Mouse (Mus musculus) neural tube, embryonic 12.5 days (tissue): ENCODE data around the gene Prelid1. TPM values are rescaled to one million over a fixed set of nuclear protein-coding genes. Genes with fewer than 3 reads are reported as not detected.

Experiments used
- ATAC-seq: fragments of 200-750 bp; cut with Nextera tagmentation; 2 replicates; pipeline ENCODE4 v1.8.0; 2017; ENCODE audit warnings: low read depth, mild to moderate bottlenecking, moderate TSS enrichment, moderate library complexity; ENCODE audit not compliant: low FRiP score
- H3K27ac ChIP-seq: fragments of 300-500 bp; sonication (generic); 2 replicates; pipeline ENCODE4 v1.5.1; 2016
- H3K27me3 ChIP-seq: fragments of 300-500 bp; sonication (generic); replicated peaks from 2 replicates; pipeline ENCODE4 v1.6.1; 2016; ENCODE audit warnings: mild to moderate bottlenecking
- H3K36me3 ChIP-seq: fragments of 300-500 bp; sonication (generic); 2 replicates; pipeline ENCODE4 v1.6.1; 2016; ENCODE audit warnings: mild to moderate bottlenecking
- H3K4me1 ChIP-seq: fragments of 300-500 bp; sonication (generic); 2 replicates; pipeline ENCODE4 v1.6.1; 2016
- H3K4me2 ChIP-seq: fragments of 300-500 bp; sonication (generic); replicated peaks from 2 replicates; pipeline ENCODE4 v1.6.1; 2016; ENCODE audit warnings: mild to moderate bottlenecking
- H3K4me3 ChIP-seq: fragments of 300-500 bp; sonication (generic); 2 replicates; pipeline ENCODE4 v1.5.1; 2016
- H3K9ac ChIP-seq: fragments of 300-500 bp; sonication (generic); 2 replicates; pipeline ENCODE4 v1.6.1; 2016; ENCODE audit warnings: mild to moderate bottlenecking
- H3K9me3 ChIP-seq: fragments of 300-500 bp; sonication (generic); 2 replicates; pipeline ENCODE4 v1.6.1; 2016; ENCODE audit warnings: mild to moderate bottlenecking
- WGBS: fragments of 180-500 bp; shearing (Covaris S2); methylation state at CpG from one replicate; pipeline ENCODE4 v1.1.7; 2016; 5-methylcytosine and 5-hydroxymethylcytosine counted together
- polyA plus RNA-seq: library from polyadenylated mRNA; unstranded; fragments of >200 nt; fragmentation: Nextera tagmentation; extraction: Ambion mirVana; gene quantifications from 2 replicates; pipeline ENCODE4 v1.2.1, GENCODE M21; 2016

Gene Prelid1
- 321 and 339 TPM in 2 replicates for polyA plus RNA-seq

DNA sequence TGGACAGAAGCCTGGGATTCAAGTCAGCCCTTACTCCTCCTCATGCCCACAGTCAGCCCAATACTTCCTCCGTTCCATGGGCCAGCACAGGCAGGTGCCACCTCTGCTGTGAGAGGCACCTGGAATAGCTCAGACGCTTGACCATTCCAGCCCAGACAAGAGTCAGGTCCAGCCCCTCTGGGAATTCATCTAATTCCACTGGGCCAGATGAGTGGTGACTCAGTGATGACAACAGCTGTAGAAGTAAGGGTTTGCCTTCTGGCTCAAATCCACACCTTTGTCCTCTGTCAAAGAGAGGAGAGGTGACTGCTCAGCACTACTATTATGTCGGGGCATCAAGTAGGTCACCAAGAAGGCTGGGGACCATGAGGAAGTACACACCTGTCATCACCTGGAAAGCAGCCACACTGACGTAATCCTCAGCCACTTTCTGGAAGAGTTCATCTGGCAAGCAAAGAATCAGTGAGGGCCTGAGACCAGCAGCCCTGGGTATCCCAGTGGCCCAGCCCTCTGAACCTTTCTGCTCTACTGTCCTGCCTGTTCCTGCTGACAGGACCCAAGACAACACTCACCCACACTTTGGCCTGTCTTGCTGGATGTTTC, at the start of gene Prelid1:
Gene Prelid1, plus strand, starts transcription at position 570 of the 603 bp plus-strand sequence.
- Histone ChIP-seq H3K4me2 (peak within 1 kb of the TSS; percentile 85), H3K4me1 (peaks cover 37% of the 10 kb centered on the region), H3K27me3 (no peaks in the 10 kb centered on the region), H3K9ac (peak within 1 kb of the TSS; percentile 95), H3K27ac (no peak within 1 kb of the TSS), H3K9me3 (no peaks in the 10 kb centered on the region), H3K4me3 (peak within 1 kb of the TSS; percentile 88), H3K36me3 (peaks cover 69% of the 10 kb centered on the region)
- 90% methylated on average over 4 of the region's 4 CpGs for WGBS
- no peak for ATAC-seq

DNA sequence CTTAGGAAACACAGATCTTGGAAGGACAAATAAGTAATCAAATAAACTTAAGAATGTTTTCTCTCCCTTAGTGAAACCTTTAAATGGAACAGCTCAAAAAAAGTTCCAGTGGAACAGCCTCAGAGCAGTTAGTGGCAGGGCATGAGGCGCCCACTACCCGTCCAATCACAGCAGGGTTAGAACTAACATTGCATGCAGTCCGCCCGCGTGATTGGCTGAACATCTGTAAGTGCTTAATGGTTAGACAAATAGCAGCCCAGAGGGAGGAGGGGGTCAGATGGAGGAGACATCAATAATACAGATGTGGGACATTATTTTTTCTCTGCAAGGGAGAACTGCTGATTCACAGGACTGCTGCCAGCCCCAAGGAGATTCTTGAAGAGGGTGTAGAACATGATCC, 43.1 kb upstream of the Prelid1 start:
- H3K9ac ChIP-seq = no peak overlapping the region
- no peak overlapping the region for H3K4me3 ChIP-seq
- 80% methylated on average over 5 of the region's 5 CpGs for WGBS
- peaks cover 56% of the 10 kb centered on the region for H3K36me3 ChIP-seq
- H3K4me2 ChIP-seq = no peak overlapping the region
- no peak for ATAC-seq
- H3K4me1 ChIP-seq = no peaks in the 10 kb centered on the region
- H3K27ac ChIP-seq = no peak overlapping the region
- no peaks in the 10 kb centered on the region for H3K9me3 ChIP-seq
- no peaks in the 10 kb centered on the region for H3K27me3 ChIP-seq

GRCm38 (mm10) chr13:55277646-55278045, 42.7 kb upstream of the Prelid1 start:
- no peak for ATAC-seq
- H3K4me2 ChIP-seq = no peak overlapping the region
- H3K9me3 ChIP-seq = no peaks in the 10 kb centered on the region
- WGBS = 94% methylated on average over 5 of the region's 5 CpGs
- no peak overlapping the region for H3K4me3 ChIP-seq
- H3K36me3 ChIP-seq = peaks cover 56% of the 10 kb centered on the region
- H3K27me3 ChIP-seq = no peaks in the 10 kb centered on the region
- no peak overlapping the region for H3K9ac ChIP-seq
- H3K4me1 ChIP-seq = no peaks in the 10 kb centered on the region
- no peak overlapping the region for H3K27ac ChIP-seq

- Histone ChIP-seq H3K4me1 (no peaks in the 10 kb centered on the region), H3K4me2 (no peak overlapping the region), H3K27me3 (no peaks in the 10 kb centered on the region), H3K27ac (no peak overlapping the region), H3K9ac (no peak overlapping the region), H3K9me3 (no peaks in the 10 kb centered on the region), H3K36me3 (peaks cover 58% of the 10 kb centered on the region), H3K4me3 (no peak overlapping the region)
- WGBS = 79% methylated on average over 3 of the region's 3 CpGs
- ATAC-seq = no peak
Observed at GRCm38 (mm10) chr13:55288854-55289253, 31.4 kb upstream of the Prelid1 start.

GRCm38 (mm10) chr13:55296760-55297159, 23.5 kb upstream of the Prelid1 start:
- Histone ChIP-seq H3K4me1 (no peaks in the 10 kb centered on the region), H3K36me3 (peaks cover 73% of the 10 kb centered on the region), H3K9me3 (no peaks in the 10 kb centered on the region), H3K9ac (no peak overlapping the region), H3K4me3 (no peak overlapping the region), H3K27ac (no peak overlapping the region), H3K4me2 (no peak overlapping the region), H3K27me3 (no peaks in the 10 kb centered on the region)
- 95% methylated on average over 1 of the region's 1 CpGs for WGBS
- ATAC-seq = no peak

DNA sequence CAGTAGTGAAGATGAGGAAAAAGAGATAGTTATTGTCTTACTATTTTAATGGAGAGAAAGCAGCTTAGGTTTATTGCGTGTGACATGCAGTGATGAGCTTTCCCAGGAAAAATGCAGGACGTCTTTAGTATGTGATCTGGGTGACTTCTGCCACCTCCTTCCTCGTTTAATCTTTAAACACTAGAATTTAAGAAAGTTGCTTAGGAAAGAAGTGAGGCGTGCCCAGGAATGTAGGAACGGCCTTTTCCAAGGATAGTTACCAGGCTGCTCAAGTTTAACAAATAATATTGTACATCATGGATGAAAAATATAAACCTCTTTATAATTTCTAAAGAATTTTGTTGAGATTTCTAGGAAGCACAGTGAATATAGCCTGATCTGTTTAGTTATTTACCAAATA, 19.4 kb upstream of the Prelid1 start:
- H3K27ac ChIP-seq = no peak overlapping the region
- peaks cover 81% of the 10 kb centered on the region for H3K36me3 ChIP-seq
- H3K9me3 ChIP-seq = no peaks in the 10 kb centered on the region
- H3K4me2 ChIP-seq = no peak overlapping the region
- H3K27me3 ChIP-seq = no peaks in the 10 kb centered on the region
- H3K4me3 ChIP-seq = no peak overlapping the region
- no peak for ATAC-seq
- 95% methylated on average over 5 of the region's 5 CpGs for WGBS
- no peak overlapping the region for H3K9ac ChIP-seq
- H3K4me1 ChIP-seq = no peaks in the 10 kb centered on the region

DNA sequence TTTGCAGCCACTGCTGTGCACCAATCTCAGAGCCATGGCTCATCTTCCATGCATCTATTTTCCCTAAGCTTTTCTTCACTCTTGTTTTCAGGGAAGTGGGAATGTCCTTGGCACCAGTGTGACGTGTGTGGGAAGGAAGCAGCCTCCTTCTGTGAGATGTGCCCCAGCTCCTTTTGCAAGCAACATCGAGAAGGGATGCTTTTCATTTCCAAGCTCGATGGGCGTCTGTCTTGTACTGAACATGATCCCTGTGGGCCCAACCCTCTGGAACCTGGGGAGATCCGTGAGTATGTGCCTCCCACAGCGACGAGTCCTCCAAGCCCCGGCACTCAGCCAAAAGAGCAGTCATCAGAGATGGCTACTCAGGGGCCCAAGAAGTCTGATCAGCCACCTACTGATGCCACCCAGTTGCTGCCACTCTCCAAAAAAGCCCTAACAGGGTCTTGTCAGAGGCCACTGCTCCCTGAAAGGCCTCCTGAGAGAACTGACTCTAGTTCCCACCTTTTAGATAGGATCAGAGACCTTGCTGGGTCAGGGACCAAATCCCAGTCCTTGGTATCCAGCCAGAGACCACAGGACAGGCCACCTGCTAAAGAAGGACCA, 8.2 kb upstream of the Prelid1 start:
- Histone ChIP-seq H3K9ac (no peak overlapping the region), H3K9me3 (no peaks in the 10 kb centered on the region), H3K4me3 (no peak overlapping the region), H3K36me3 (peaks cover 86% of the 10 kb centered on the region), H3K27ac (no peak overlapping the region), H3K4me2 (no peak overlapping the region), H3K27me3 (no peaks in the 10 kb centered on the region), H3K4me1 (no peaks in the 10 kb centered on the region)
- 94% methylated on average over 8 of the region's 8 CpGs for WGBS
- ATAC-seq = no peak

DNA sequence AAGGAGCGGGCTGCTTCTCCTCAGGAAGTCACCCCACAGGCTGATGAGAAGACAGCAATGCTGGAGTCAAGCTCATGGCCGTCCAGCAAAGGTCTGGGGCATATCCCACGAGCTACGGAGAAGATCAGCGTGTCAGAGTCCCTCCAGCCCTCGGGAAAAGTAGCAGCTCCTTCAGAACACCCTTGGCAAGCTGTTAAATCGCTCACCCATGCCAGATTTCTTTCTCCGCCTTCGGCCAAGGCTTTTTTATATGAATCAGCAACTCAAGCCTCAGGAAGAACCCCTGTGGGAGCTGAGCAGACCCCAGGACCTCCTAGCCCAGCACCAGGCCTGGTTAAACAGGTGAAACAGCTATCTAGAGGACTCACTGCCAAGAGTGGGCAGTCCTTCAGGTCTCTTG, 7.2 kb upstream of the Prelid1 start:
- WGBS = 88% methylated on average over 9 of the region's 9 CpGs
- peaks cover 86% of the 10 kb centered on the region for H3K36me3 ChIP-seq
- ATAC-seq = no peak
- H3K4me1 ChIP-seq = no peaks in the 10 kb centered on the region
- no peaks in the 10 kb centered on the region for H3K27me3 ChIP-seq
- H3K27ac ChIP-seq = no peak overlapping the region
- H3K9me3 ChIP-seq = no peaks in the 10 kb centered on the region
- H3K9ac ChIP-seq = no peak overlapping the region
- H3K4me2 ChIP-seq = no peak overlapping the region
- H3K4me3 ChIP-seq = no peak overlapping the region

GRCm38 (mm10) chr13:55314891-55315412, 5.3 kb upstream of the Prelid1 start:
- no peaks in the 10 kb centered on the region for H3K9me3 ChIP-seq
- no peak overlapping the region for H3K4me2 ChIP-seq
- H3K4me1 ChIP-seq = peaks cover 2% of the 10 kb centered on the region; the same call in 1 of the 2 replicates
- H3K36me3 ChIP-seq = peaks cover 93% of the 10 kb centered on the region
- ATAC-seq = no peak
- no peak overlapping the region for H3K27ac ChIP-seq
- H3K9ac ChIP-seq = no peak overlapping the region
- no peak overlapping the region for H3K4me3 ChIP-seq
- H3K27me3 ChIP-seq = no peaks in the 10 kb centered on the region
- WGBS = 91% methylated on average over 2 of the region's 2 CpGs

GRCm38 (mm10) chr13:55318351-55318750, 1.9 kb upstream of the Prelid1 start:
- ATAC-seq = no peak
- Histone ChIP-seq H3K27me3 (no peaks in the 10 kb centered on the region), H3K4me3 (no peak overlapping the region), H3K36me3 (peaks cover 70% of the 10 kb centered on the region), H3K4me2 (no peak overlapping the region), H3K9ac (no peak overlapping the region), H3K4me1 (peaks cover 26% of the 10 kb centered on the region), H3K27ac (no peak overlapping the region), H3K9me3 (no peaks in the 10 kb centered on the region)
- WGBS = 86% methylated on average over 3 of the region's 3 CpGs

- Histone ChIP-seq H3K4me1 (peaks cover 37% of the 10 kb centered on the region), H3K27ac (0 out of 2 replicates have a peak within 1 kb of the TSS, but pooled peaks have one; percentile 10), H3K4me2 (peak within 1 kb of the TSS; percentile 85), H3K9me3 (no peaks in the 10 kb centered on the region), H3K36me3 (peaks cover 69% of the 10 kb centered on the region), H3K4me3 (peak within 1 kb of the TSS; percentile 88), H3K9ac (peak within 1 kb of the TSS; percentile 95), H3K27me3 (no peaks in the 10 kb centered on the region)
- WGBS = under 1% methylated on average over 73 of the region's 73 CpGs
- ATAC-seq = peak; percentile 85
Observed at GRCm38 (mm10) chr13:55321434-55322129, 1.3 kb downstream of the Prelid1 start, which contains the start of gene Rab24. Gene Rab24 (minus strand): TSS chr13:55321946.

- WGBS = 2% methylated on average over 31 of the region's 31 CpGs
- Histone ChIP-seq H3K27ac (0 out of 2 replicates have a peak overlapping the region, but pooled peaks have one; percentile 10), H3K36me3 (peaks cover 63% of the 10 kb centered on the region), H3K4me2 (peak overlapping the region; percentile 85), H3K4me1 (peaks cover 40% of the 10 kb centered on the region), H3K4me3 (peak overlapping the region; percentile 88), H3K9me3 (no peaks in the 10 kb centered on the region), H3K27me3 (no peaks in the 10 kb centered on the region), H3K9ac (peak overlapping the region; percentile 95)
- no peak for ATAC-seq
Observed at GRCm38 (mm10) chr13:55322130-55322825, 2.0 kb downstream of the Prelid1 start.
